Mouse (Mus musculus) embryonic facial prominence, embryonic 11.5 days (tissue): ENCODE results near the gene Necap2. TPM values are rescaled to one million over a fixed set of nuclear protein-coding genes. Genes with fewer than 3 reads are reported as not detected.

ENCODE experiments used
- ATAC-seq: fragments of 200-750 bp; cut with Nextera tagmentation; replicated peaks from 2 replicates; pipeline ENCODE4 v1.8.0; 2017; ENCODE audit warnings: low read depth; ENCODE audit not compliant: insufficient number of reproducible peaks, low FRiP score, low TSS enrichment
- DNase-seq: peaks from one replicate; pipeline ENCODE4 v3.0.0-alpha.2; 2015; ENCODE audit warnings: low spot score
- H3K27ac ChIP-seq: fragments of 300-500 bp; sonication (generic); replicated peaks from 2 replicates; pipeline ENCODE4 v1.5.1; 2014; ENCODE audit warnings: mild to moderate bottlenecking, low read depth, low read length, control low read depth
- H3K27me3 ChIP-seq: fragments of 300-500 bp; sonication (generic); 2 replicates; pipeline ENCODE4 v1.6.1; 2014; ENCODE audit warnings: mild to moderate bottlenecking, low read length, moderate library complexity, mixed read lengths; ENCODE audit not compliant: control insufficient read depth, insufficient read depth
- H3K36me3 ChIP-seq: fragments of 300-500 bp; sonication (generic); replicated peaks from 2 replicates; pipeline ENCODE4 v1.6.1; 2014; ENCODE audit warnings: low read depth, mild to moderate bottlenecking, low read length, moderate library complexity, mixed read lengths; ENCODE audit not compliant: control insufficient read depth, insufficient read depth
- H3K4me1 ChIP-seq: fragments of 300-500 bp; sonication (generic); 2 replicates; pipeline ENCODE4 v1.6.1; 2014; ENCODE audit warnings: low read length, mixed read lengths; ENCODE audit not compliant: control insufficient read depth, insufficient read depth
- H3K4me2 ChIP-seq: fragments of 300-500 bp; sonication (generic); 2 replicates; pipeline ENCODE4 v1.6.1; 2014; ENCODE audit warnings: low read depth, mild to moderate bottlenecking, control low read depth, low read length, moderate library complexity
- H3K4me3 ChIP-seq: fragments of 300-500 bp; sonication (generic); 2 replicates; pipeline ENCODE4 v1.5.1; 2014; ENCODE audit warnings: low read depth, low read length, control low read depth
- H3K9ac ChIP-seq: fragments of 300-500 bp; sonication (generic); replicated peaks from 2 replicates; pipeline ENCODE4 v1.6.1; 2014; ENCODE audit warnings: mild to moderate bottlenecking, control low read depth, low read length
- H3K9me3 ChIP-seq: fragments of 300-500 bp; sonication (generic); replicated peaks from 2 replicates; pipeline ENCODE4 v1.6.1; 2016; ENCODE audit warnings: mild to moderate bottlenecking, low read length, inconsistent platforms, mixed read lengths; ENCODE audit not compliant: control insufficient read depth
- WGBS: fragments of 180-500 bp; shearing (Covaris S2); extraction: QIAGEN DNeasy Blood & Tissue Kit; methylation state at CpG from one replicate; pipeline ENCODE4 v1.1.7; 2014; 5-methylcytosine and 5-hydroxymethylcytosine counted together
- polyA plus RNA-seq: library from polyadenylated mRNA; unstranded; fragments of >200 nt; fragmentation: Nextera tagmentation; extraction: Ambion mirVana; gene quantifications from 2 replicates; pipeline ENCODE4 v1.2.1, GENCODE M21; 2014

The Necap2 gene
- 57.0 and 64.9 TPM in 2 replicates for polyA plus RNA-seq

GRCm38 (mm10) chr4:141077681-141078509 is at the start of gene Necap2:
Necap2 (minus strand) TSS chr4:141078357.
- Histone ChIP-seq H3K9me3 (no peaks in the 10 kb centered on the region), H3K9ac (peak within 1 kb of the TSS; percentile 83), H3K27ac (no peak within 1 kb of the TSS), H3K4me1 (no peaks in the 10 kb centered on the region), H3K27me3 (no peaks in the 10 kb centered on the region), H3K4me3 (peak within 1 kb of the TSS; percentile 89), H3K4me2 (peak within 1 kb of the TSS; percentile 91), H3K36me3 (no peaks in the 10 kb centered on the region)
- DNase-seq, result peak; percentile 98
- peak; percentile 95 for ATAC-seq
- under 1% methylated on average over 67 of the region's 67 CpGs for WGBS

- Histone ChIP-seq H3K27me3 (no peaks in the 10 kb centered on the region), H3K4me2 (no peak overlapping the region), H3K9me3 (no peaks in the 10 kb centered on the region), H3K9ac (no peak overlapping the region), H3K4me1 (no peaks in the 10 kb centered on the region), H3K27ac (no peak overlapping the region), H3K4me3 (no peak overlapping the region), H3K36me3 (peaks cover under 1% of the 10 kb centered on the region; the same call in 1 of the 2 replicates)
- no peak for DNase-seq
- ATAC-seq, result no peak
- WGBS, result 43% methylated on average over 1 of the region's 1 CpGs
Observed at GRCm38 (mm10) chr4:141123065-141123464, 44.9 kb upstream of the Necap2 start.

- Histone ChIP-seq H3K9me3 (no peaks in the 10 kb centered on the region), H3K36me3 (peaks cover 2% of the 10 kb centered on the region; the same call in 1 of the 2 replicates), H3K4me3 (no peak overlapping the region), H3K4me2 (no peak overlapping the region), H3K27me3 (no peaks in the 10 kb centered on the region), H3K27ac (no peak overlapping the region), H3K4me1 (no peaks in the 10 kb centered on the region), H3K9ac (no peak overlapping the region)
- 84% methylated on average over 7 of the region's 7 CpGs for WGBS
- DNase-seq (no peak), ATAC-seq (no peak)
Observed at GRCm38 (mm10) chr4:141122663-141123062, 44.5 kb upstream of the Necap2 start.

- H3K36me3 ChIP-seq, result peaks cover 2% of the 10 kb centered on the region
- H3K9me3 ChIP-seq, result no peaks in the 10 kb centered on the region
- no peaks in the 10 kb centered on the region for H3K4me1 ChIP-seq
- H3K4me3 ChIP-seq, result no peak overlapping the region
- peak; percentile 80 for DNase-seq
- ATAC-seq, result peak; percentile 46; the same call in 1 of the 2 replicates
- H3K27me3 ChIP-seq, result no peaks in the 10 kb centered on the region
- no peak overlapping the region for H3K9ac ChIP-seq
- no peak overlapping the region for H3K27ac ChIP-seq
- H3K4me2 ChIP-seq, result no peak overlapping the region
- 25% methylated on average over 11 of the region's 11 CpGs for WGBS
Observed at GRCm38 (mm10) chr4:141120700-141121099, 42.5 kb upstream of the Necap2 start.

- Histone ChIP-seq H3K9ac (no peak overlapping the region), H3K36me3 (peaks cover 2% of the 10 kb centered on the region), H3K27me3 (no peaks in the 10 kb centered on the region), H3K27ac (no peak overlapping the region), H3K4me3 (no peak overlapping the region), H3K4me2 (no peak overlapping the region), H3K9me3 (no peaks in the 10 kb centered on the region), H3K4me1 (no peaks in the 10 kb centered on the region)
- DNase-seq (no peak), ATAC-seq (no peak)
- 89% methylated on average over 4 of the region's 4 CpGs for WGBS
Observed at GRCm38 (mm10) chr4:141118691-141119090, 40.5 kb upstream of the Necap2 start.

GRCm38 (mm10) chr4:141115398-141115797 is 37.2 kb upstream of the Necap2 start:
- Histone ChIP-seq H3K9ac (no peak overlapping the region), H3K36me3 (peaks cover 6% of the 10 kb centered on the region), H3K27ac (no peak overlapping the region), H3K4me3 (no peak overlapping the region), H3K9me3 (no peaks in the 10 kb centered on the region), H3K27me3 (no peaks in the 10 kb centered on the region), H3K4me1 (no peaks in the 10 kb centered on the region), H3K4me2 (no peak overlapping the region)
- DNase-seq (no peak), ATAC-seq (no peak)
- 74% methylated on average over 8 of the region's 8 CpGs for WGBS

GRCm38 (mm10) chr4:141114521-141114981 is 36.4 kb upstream of the Necap2 start:
- no peak overlapping the region for H3K9ac ChIP-seq
- H3K9me3 ChIP-seq, result no peaks in the 10 kb centered on the region
- H3K27ac ChIP-seq, result no peak overlapping the region
- no peaks in the 10 kb centered on the region for H3K27me3 ChIP-seq
- H3K4me2 ChIP-seq, result no peak overlapping the region
- peaks cover 6% of the 10 kb centered on the region for H3K36me3 ChIP-seq
- H3K4me3 ChIP-seq, result no peak overlapping the region
- ATAC-seq (no peak), DNase-seq (no peak)
- H3K4me1 ChIP-seq, result no peaks in the 10 kb centered on the region
- WGBS, result 85% methylated on average over 6 of the region's 6 CpGs

GRCm38 (mm10) chr4:141113831-141114230 is 35.7 kb upstream of the Necap2 start:
- Histone ChIP-seq H3K27ac (no peak overlapping the region), H3K4me1 (no peaks in the 10 kb centered on the region), H3K9ac (no peak overlapping the region), H3K9me3 (no peaks in the 10 kb centered on the region), H3K27me3 (no peaks in the 10 kb centered on the region), H3K36me3 (peaks cover 6% of the 10 kb centered on the region), H3K4me2 (no peak overlapping the region), H3K4me3 (no peak overlapping the region)
- ATAC-seq (no peak), DNase-seq (no peak)
- WGBS, result 92% methylated on average over 7 of the region's 7 CpGs
